Mouse (Mus musculus): ENCODE measurements around the gene Ubtd2. TPM values are rescaled to one million over a fixed set of nuclear protein-coding genes. Genes with fewer than 3 reads are reported as not detected.

Gene Ubtd2
- polyA plus RNA-seq, 1 experiment, result 25.9 TPM

- TF ChIP-seq POLR2A (IDR thresholded peaks at IDR 0.05; ENCODE audit: insufficient read depth, low read length), result no peak
- no peak for TF ChIP-seq CTCF (IDR thresholded peaks at IDR 0.05; ENCODE audit: low read depth, low read length)
- TF ChIP-seq EP300 (IDR thresholded peaks at IDR 0.05; ENCODE audit: insufficient read depth, low read depth, low read length), result no peak
- H3K27ac ChIP-seq (ENCODE audit: insufficient read depth, low read length), result no peak overlapping the region
- H3K36me3 ChIP-seq (ENCODE audit: control insufficient read depth, insufficient read depth, low read length, poor library complexity, severe bottlenecking), result no peaks in the 10 kb centered on the region
- H3K4me3 ChIP-seq (ENCODE audit: low read depth, low read length), result no peak overlapping the region
- H3K27me3 ChIP-seq (ENCODE audit: control insufficient read depth, insufficient read depth, low read length, poor library complexity, severe bottlenecking), result no peaks in the 10 kb centered on the region
- H3K4me1 ChIP-seq (ENCODE audit: control insufficient read depth, insufficient read depth, low read length), result no peaks in the 10 kb centered on the region
- no peak overlapping the region for H3K9ac ChIP-seq (ENCODE audit: low read depth, poor library complexity, severe bottlenecking)
- no peaks in the 10 kb centered on the region for H3K9me3 ChIP-seq (replicated peaks; ENCODE audit: control insufficient read depth, insufficient read depth, low read length, poor library complexity, severe bottlenecking)
Measured at GRCm38 (mm10) chr11:32488808-32489670, 33.9 kb downstream of the Ubtd2 start.

GRCm38 (mm10) chr11:32491079-32491478 is 35.9 kb downstream of the Ubtd2 start:
- no peaks in the 10 kb centered on the region for H3K4me1 ChIP-seq (ENCODE audit: control insufficient read depth, insufficient read depth, low read length)
- no peaks in the 10 kb centered on the region for H3K27me3 ChIP-seq (ENCODE audit: control insufficient read depth, insufficient read depth, low read length, poor library complexity, severe bottlenecking)
- H3K27ac ChIP-seq (ENCODE audit: insufficient read depth, low read length), result no peak overlapping the region
- no peak for TF ChIP-seq POLR2A (IDR thresholded peaks at IDR 0.05; ENCODE audit: insufficient read depth, low read length)
- TF ChIP-seq CTCF (IDR thresholded peaks at IDR 0.05; ENCODE audit: low read depth, low read length), result no peak
- no peak for TF ChIP-seq EP300 (IDR thresholded peaks at IDR 0.05; ENCODE audit: insufficient read depth, low read depth, low read length)
- H3K9me3 ChIP-seq (replicated peaks; ENCODE audit: control insufficient read depth, insufficient read depth, low read length, poor library complexity, severe bottlenecking), result no peaks in the 10 kb centered on the region
- H3K4me3 ChIP-seq (ENCODE audit: low read depth, low read length), result no peak overlapping the region
- no peak overlapping the region for H3K9ac ChIP-seq (ENCODE audit: low read depth, poor library complexity, severe bottlenecking)
- no peaks in the 10 kb centered on the region for H3K36me3 ChIP-seq (ENCODE audit: control insufficient read depth, insufficient read depth, low read length, poor library complexity, severe bottlenecking)

- Histone ChIP-seq H3K36me3 (ENCODE audit: control insufficient read depth, insufficient read depth, low read length, poor library complexity, severe bottlenecking) (no peaks in the 10 kb centered on the region), H3K9ac (ENCODE audit: low read depth, poor library complexity, severe bottlenecking) (no peak overlapping the region), H3K27ac (ENCODE audit: insufficient read depth, low read length) (no peak overlapping the region), H3K27me3 (ENCODE audit: control insufficient read depth, insufficient read depth, low read length, poor library complexity, severe bottlenecking) (no peaks in the 10 kb centered on the region), H3K9me3 (replicated peaks; ENCODE audit: control insufficient read depth, insufficient read depth, low read length, poor library complexity, severe bottlenecking) (no peaks in the 10 kb centered on the region), H3K4me1 (ENCODE audit: control insufficient read depth, insufficient read depth, low read length) (no peaks in the 10 kb centered on the region), H3K4me3 (ENCODE audit: low read depth, low read length) (no peak overlapping the region)
- TF ChIP-seq CTCF (IDR thresholded peaks at IDR 0.05; ENCODE audit: low read depth, low read length) (no peak), EP300 (IDR thresholded peaks at IDR 0.05; ENCODE audit: insufficient read depth, low read depth, low read length) (no peak), POLR2A (IDR thresholded peaks at IDR 0.05; ENCODE audit: insufficient read depth, low read length) (no peak)
Measured at GRCm38 (mm10) chr11:32493312-32493711, 38.1 kb downstream of the Ubtd2 start.

- Histone ChIP-seq H3K27ac (ENCODE audit: insufficient read depth, low read length) (no peak overlapping the region), H3K9me3 (replicated peaks; ENCODE audit: control insufficient read depth, insufficient read depth, low read length, poor library complexity, severe bottlenecking) (no peaks in the 10 kb centered on the region), H3K4me1 (ENCODE audit: control insufficient read depth, insufficient read depth, low read length) (no peaks in the 10 kb centered on the region), H3K9ac (ENCODE audit: low read depth, poor library complexity, severe bottlenecking) (no peak overlapping the region), H3K4me3 (ENCODE audit: low read depth, low read length) (no peak overlapping the region), H3K27me3 (ENCODE audit: control insufficient read depth, insufficient read depth, low read length, poor library complexity, severe bottlenecking) (no peaks in the 10 kb centered on the region), H3K36me3 (ENCODE audit: control insufficient read depth, insufficient read depth, low read length, poor library complexity, severe bottlenecking) (no peaks in the 10 kb centered on the region)
- TF ChIP-seq EP300 (IDR thresholded peaks at IDR 0.05; ENCODE audit: insufficient read depth, low read depth, low read length), result no peak
- no peak for TF ChIP-seq POLR2A (IDR thresholded peaks at IDR 0.05; ENCODE audit: insufficient read depth, low read length)
- TF ChIP-seq CTCF (IDR thresholded peaks at IDR 0.05; ENCODE audit: low read depth, low read length), result no peak
Measured at GRCm38 (mm10) chr11:32495283-32495682, 40.1 kb downstream of the Ubtd2 start.

GRCm38 (mm10) chr11:32498757-32499535 is 43.8 kb downstream of the Ubtd2 start:
- no peak overlapping the region for H3K9ac ChIP-seq (ENCODE audit: low read depth, poor library complexity, severe bottlenecking)
- no peak overlapping the region for H3K4me3 ChIP-seq (ENCODE audit: low read depth, low read length)
- no peak for TF ChIP-seq POLR2A (IDR thresholded peaks at IDR 0.05; ENCODE audit: insufficient read depth, low read length)
- TF ChIP-seq CTCF (IDR thresholded peaks at IDR 0.05; ENCODE audit: low read depth, low read length), result no peak
- TF ChIP-seq EP300 (IDR thresholded peaks at IDR 0.05; ENCODE audit: insufficient read depth, low read depth, low read length), result no peak
- H3K27ac ChIP-seq (ENCODE audit: insufficient read depth, low read length), result no peak overlapping the region
- no peaks in the 10 kb centered on the region for H3K27me3 ChIP-seq (ENCODE audit: control insufficient read depth, insufficient read depth, low read length, poor library complexity, severe bottlenecking)
- no peaks in the 10 kb centered on the region for H3K9me3 ChIP-seq (replicated peaks; ENCODE audit: control insufficient read depth, insufficient read depth, low read length, poor library complexity, severe bottlenecking)
- no peaks in the 10 kb centered on the region for H3K36me3 ChIP-seq (ENCODE audit: control insufficient read depth, insufficient read depth, low read length, poor library complexity, severe bottlenecking)
- no peaks in the 10 kb centered on the region for H3K4me1 ChIP-seq (ENCODE audit: control insufficient read depth, insufficient read depth, low read length)

All from ES-Bruce4 (cell line).